Mouse (Mus musculus) cerebral cortex, adult 2 months (tissue): ENCODE results near the gene Erg.

Experiments
- WGBS: fragments of 180-500 bp; shearing (Covaris S2); methylation state at CpG from one replicate; pipeline ENCODE4 v1.1.7; 2018; 5-methylcytosine and 5-hydroxymethylcytosine counted together

The Erg gene

GRCm38 (mm10) chr16:95584751-95585528 is 1.5 kb downstream of the Erg start:
- 19% methylated on average over 37 of the region's 37 CpGs for whole genome bisulfite sequencing

GRCm38 (mm10) chr16:95579289-95579688 is 7.1 kb downstream of the Erg start:
- WGBS, result 94% methylated on average over 4 of the region's 4 CpGs

- WGBS, result 32% methylated on average over 13 of the region's 13 CpGs
Observed at GRCm38 (mm10) chr16:95573163-95573562, 13.2 kb downstream of the Erg start.

GRCm38 (mm10) chr16:95570616-95571015 is 15.8 kb downstream of the Erg start:
- 15% methylated on average over 1 of the region's 1 CpGs for WGBS

GRCm38 (mm10) chr16:95556834-95557233 is 29.6 kb downstream of the Erg start:
- 81% methylated on average over 4 of the region's 4 CpGs for WGBS

- WGBS, result 50% methylated on average over 2 of the region's 2 CpGs
Observed at GRCm38 (mm10) chr16:95553136-95553535, 33.3 kb downstream of the Erg start.

GRCm38 (mm10) chr16:95552495-95552894 is 33.9 kb downstream of the Erg start:
- 88% methylated on average over 16 of the region's 16 CpGs for WGBS

- 94% methylated on average over 5 of the region's 5 CpGs for WGBS
Observed at GRCm38 (mm10) chr16:95550496-95550895, 35.9 kb downstream of the Erg start.

GRCm38 (mm10) chr16:95544753-95545152 is 41.6 kb downstream of the Erg start:
- WGBS, result 88% methylated on average over 5 of the region's 5 CpGs

GRCm38 (mm10) chr16:95543471-95543870 is 42.9 kb downstream of the Erg start:
- 60% methylated on average over 12 of the region's 12 CpGs for WGBS

GRCm38 (mm10) chr16:95535151-95535550 is 51.2 kb downstream of the Erg start:
- WGBS, result 67% methylated on average over 3 of the region's 3 CpGs

GRCm38 (mm10) chr16:95532387-95533077 is 53.9 kb downstream of the Erg start:
- 81% methylated on average over 13 of the region's 13 CpGs for WGBS

GRCm38 (mm10) chr16:95527561-95527960 is 58.8 kb downstream of the Erg start:
- WGBS, result 93% methylated on average over 2 of the region's 2 CpGs

- 85% methylated on average over 8 of the region's 8 CpGs for WGBS
Observed at GRCm38 (mm10) chr16:95519520-95519919, 66.9 kb downstream of the Erg start.

- 76% methylated on average over 2 of the region's 2 CpGs for WGBS
Observed at GRCm38 (mm10) chr16:95506051-95506450, 80.3 kb downstream of the Erg start.

- 95% methylated on average over 10 of the region's 10 CpGs for WGBS
Observed at GRCm38 (mm10) chr16:95496582-95497300, 89.7 kb downstream of the Erg start.

- 71% methylated on average over 3 of the region's 3 CpGs for WGBS
Observed at GRCm38 (mm10) chr16:95494108-95494507, 92.3 kb downstream of the Erg start.

GRCm38 (mm10) chr16:95493336-95493735 is 93.1 kb downstream of the Erg start:
- 62% methylated on average over 8 of the region's 8 CpGs for WGBS

GRCm38 (mm10) chr16:95492146-95492545 is 94.2 kb downstream of the Erg start:
- 85% methylated on average over 7 of the region's 7 CpGs for WGBS

- WGBS, result 88% methylated on average over 5 of the region's 5 CpGs
Observed at GRCm38 (mm10) chr16:95490386-95490785, 96.0 kb downstream of the Erg start.

GRCm38 (mm10) chr16:95487606-95488351 is 98.6 kb downstream of the Erg start:
- 86% methylated on average over 9 of the region's 9 CpGs for WGBS

- 57% methylated on average over 13 of the region's 13 CpGs for WGBS
Observed at GRCm38 (mm10) chr16:95481176-95481575, 105.2 kb downstream of the Erg start.
